Mouse (Mus musculus) E14TG2a.4 (cell line): Measurements from ENCODE around the gene Cyp2d9.
"Not testable (repeated sequence)": the region's sequence is repeated elsewhere in the genome, so short reads cannot be mapped to it uniquely, and the experiment has no call there.

Source experiments
- H3K27me3 ChIP-seq: 2 replicates; pipeline ENCODE4 v1.6.1; 2014; ENCODE audit warnings: low read length, control low read depth; ENCODE audit not compliant: insufficient read depth
- H3K36me3 ChIP-seq: 2 replicates; pipeline ENCODE4 v1.6.1; 2014; ENCODE audit warnings: low read length, control low read depth; ENCODE audit not compliant: insufficient read depth
- H3K4me1 ChIP-seq: replicated peaks from 2 replicates; pipeline ENCODE4 v1.6.1; 2014; ENCODE audit warnings: low read depth, low read length, control low read depth
- H3K4me3 ChIP-seq: replicated peaks from 2 replicates; pipeline ENCODE4 v1.5.1; 2014; ENCODE audit warnings: mild to moderate bottlenecking, low read length
- H3K9me3 ChIP-seq: 2 replicates; pipeline ENCODE4 v1.6.1; 2014; ENCODE audit warnings: low read length, control low read depth
- CTCF ChIP-seq: conservative IDR thresholded peaks from 2 replicates; pipeline ENCODE4 v1.5.1; 2014; ENCODE audit warnings: low read length
- NANOG ChIP-seq: IDR thresholded peaks from 2 replicates; pipeline ENCODE4 v1.6.1; 2014; ENCODE audit warnings: borderline replicate concordance, low read length, mixed read lengths
- POU5F1 ChIP-seq: IDR thresholded peaks from 2 replicates; pipeline ENCODE4 v1.6.1; 2014; ENCODE audit warnings: low read length, borderline replicate concordance

The Cyp2d9 gene

DNA sequence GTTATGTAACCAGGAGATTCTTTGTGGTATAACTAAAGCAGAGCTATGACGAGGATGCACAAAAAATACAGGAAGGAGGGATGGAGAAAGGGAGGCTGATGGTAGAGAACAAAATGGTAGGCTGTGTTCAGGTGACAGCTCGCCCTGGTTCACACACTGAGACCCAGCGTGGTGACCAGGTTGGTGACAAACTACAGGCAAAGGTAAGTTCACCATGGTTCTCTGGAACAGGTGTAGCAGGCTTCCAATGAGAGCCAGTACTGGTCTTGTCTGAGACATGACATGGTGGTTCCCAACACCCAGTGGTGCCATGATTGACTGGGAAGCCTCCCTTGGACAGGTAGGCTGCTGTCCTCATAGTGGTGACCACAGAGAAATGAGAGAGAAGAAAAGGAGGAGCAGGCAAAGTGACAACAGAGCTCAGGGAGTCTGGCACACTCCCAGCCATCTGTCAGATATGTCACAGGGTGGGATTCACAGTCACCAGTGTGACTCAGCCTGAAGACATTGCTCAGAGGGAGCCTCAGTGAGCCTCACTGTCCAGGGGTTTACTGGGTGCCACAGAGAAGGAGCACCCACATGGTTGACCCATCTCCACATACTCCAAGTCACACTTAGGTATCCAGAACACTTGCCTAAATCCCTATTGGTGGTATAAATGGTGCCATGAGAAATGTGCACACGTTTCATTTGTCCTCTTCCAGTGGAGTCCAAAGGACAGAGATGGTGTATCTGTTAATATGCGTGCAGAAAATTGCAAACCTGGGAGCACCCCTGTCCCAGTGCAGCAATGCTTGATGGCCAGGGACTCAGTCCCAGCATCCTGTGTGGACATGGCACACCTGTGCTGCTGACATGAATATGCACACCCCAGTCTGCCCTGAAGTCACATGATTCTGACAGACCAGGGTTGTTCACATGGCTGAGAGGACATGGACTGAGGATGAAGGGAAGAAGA is 24.1 kb downstream of the Cyp2d9 start:
- Histone ChIP-seq H3K4me1 (no peaks in the 10 kb centered on the region), H3K9me3 (no peaks in the 10 kb centered on the region), H3K4me3 (no peak overlapping the region), H3K27me3 (no peaks in the 10 kb centered on the region), H3K36me3 (no peaks in the 10 kb centered on the region)
- TF ChIP-seq NANOG (no peak), CTCF (no peak), POU5F1 (no peak)

DNA sequence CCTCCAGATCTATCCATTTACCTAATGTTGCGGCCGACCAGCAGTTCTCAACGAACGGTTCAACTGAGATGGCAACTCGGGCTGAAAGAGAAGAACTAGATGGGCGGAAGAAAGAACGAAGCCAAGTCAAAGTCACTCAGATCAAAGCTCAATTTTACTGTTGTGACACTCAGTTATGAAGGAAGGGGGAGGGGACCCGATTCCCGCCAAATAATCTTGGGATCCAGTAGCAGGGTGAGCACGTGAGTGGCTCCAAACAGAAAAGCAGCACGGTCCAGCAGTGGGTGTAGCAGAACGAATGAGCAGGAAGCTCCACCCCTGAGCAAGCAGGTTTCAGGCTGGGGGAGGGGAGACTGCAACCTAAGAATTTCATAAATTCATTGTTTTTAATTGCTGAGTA is 26.0 kb downstream of the Cyp2d9 start:
- H3K4me1 ChIP-seq, H3K4me3 ChIP-seq, H3K9me3 ChIP-seq, H3K36me3 ChIP-seq, H3K27me3 ChIP-seq: not testable (repeated sequence)

DNA sequence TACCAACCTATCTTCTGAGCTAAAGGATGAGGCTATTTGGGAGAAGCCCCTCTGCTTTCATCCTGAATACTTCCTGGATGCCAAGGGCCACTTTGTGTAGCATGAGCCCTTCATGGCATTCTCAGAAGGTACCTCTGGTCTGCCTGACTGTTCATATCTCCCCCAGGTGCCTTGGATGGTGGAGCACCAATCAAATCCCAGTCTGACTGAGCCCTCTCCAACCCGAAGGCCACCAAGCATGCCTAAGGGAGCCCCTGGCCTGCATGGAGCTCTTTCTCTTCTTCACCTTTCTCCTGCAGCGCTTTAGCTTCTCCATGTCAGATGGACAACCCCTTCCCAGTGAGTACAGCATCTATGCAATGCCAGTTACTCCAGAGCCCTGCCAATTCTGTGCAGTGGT is 31.5 kb downstream of the Cyp2d9 start:
- H3K9me3 ChIP-seq: peaks cover 3% of the 10 kb centered on the region
- no peaks in the 10 kb centered on the region for H3K36me3 ChIP-seq

GRCm38 (mm10) chr15:82494273-82494672 is 61.0 kb downstream of the Cyp2d9 start:
- H3K4me3 ChIP-seq: peak overlapping the region; percentile 76
- H3K36me3 ChIP-seq, H3K4me1 ChIP-seq, H3K27me3 ChIP-seq, H3K9me3 ChIP-seq: not testable (repeated sequence)

More for the DNA sequence above, 31.5 kb downstream of the Cyp2d9 start:
- Histone ChIP-seq H3K4me1 (no peaks in the 10 kb centered on the region), H3K27me3 (no peaks in the 10 kb centered on the region), H3K4me3 (no peak overlapping the region)
- no peak for TF ChIP-seq NANOG
- TF ChIP-seq POU5F1: no peak
- TF ChIP-seq CTCF: no peak
